Mouse (Mus musculus): Measurements from ENCODE around the gene Gm34653. TPM values are rescaled to one million over a fixed set of nuclear protein-coding genes. Genes with fewer than 3 reads are reported as not detected.
"Not testable (repeated sequence)": the region's sequence is repeated elsewhere in the genome, so short reads cannot be mapped to it uniquely, and the experiment has no call there.

Gene Gm34653
- polyA plus RNA-seq, 1 experiment from 2014 or later = not detected

DNA sequence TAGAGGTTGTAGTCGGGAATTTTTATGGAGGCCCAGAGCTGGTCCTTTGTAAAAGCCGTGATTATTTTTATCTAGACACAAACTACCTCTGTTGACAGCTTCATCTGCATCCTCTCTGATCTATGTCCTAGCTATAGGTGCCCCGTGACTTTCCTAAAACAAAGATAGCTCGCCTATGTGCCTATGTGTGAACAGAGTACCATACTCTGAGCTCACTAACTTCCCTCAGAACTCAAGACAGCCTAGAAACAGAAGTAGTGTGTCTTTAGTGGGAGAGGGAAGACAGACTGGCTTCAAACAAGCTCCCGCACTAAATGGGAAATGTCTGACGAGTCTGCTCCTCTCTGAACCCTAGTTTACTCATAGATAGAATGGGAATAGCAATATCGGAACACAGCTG is 32.4 kb upstream of the Gm34653 start:
- WGBS = 88% methylated on average over 7 of the region's 7 CpGs
- no peak overlapping the region for H3K27ac ChIP-seq (ENCODE audit: low read length)
- peaks cover 17% of the 10 kb centered on the region for H3K4me1 ChIP-seq (ENCODE audit: control insufficient read depth, insufficient read depth, low read length)
- H3K4me3 ChIP-seq (ENCODE audit: low read depth, low read length) = no peak overlapping the region
- no peak overlapping the region for H3K4me2 ChIP-seq (ENCODE audit: low read length)
- ATAC-seq = no peak
- 0 out of 2 replicates have a peak, but pooled peaks cover 2% of the 10 kb centered on the region for H3K36me3 ChIP-seq (ENCODE audit: control insufficient read depth, insufficient read depth, low read length)
- no peak overlapping the region for H3K9ac ChIP-seq (ENCODE audit: low read depth, low read length)
- H3K27me3 ChIP-seq (ENCODE audit: control insufficient read depth, insufficient read depth, low read depth, low read length) = no peaks in the 10 kb centered on the region
- no peaks in the 10 kb centered on the region for H3K9me3 ChIP-seq (replicated peaks; ENCODE audit: control insufficient read depth, low read length, poor library complexity, severe bottlenecking)

GRCm38 (mm10) chr2:34801516-34802482 is 31.0 kb upstream of the Gm34653 start:
- ATAC-seq = peak; percentile 97
- WGBS = 5% methylated on average over 39 of the region's 39 CpGs
- H3K27ac ChIP-seq (ENCODE audit: low read length) = peak overlapping the region; percentile 91

DNA sequence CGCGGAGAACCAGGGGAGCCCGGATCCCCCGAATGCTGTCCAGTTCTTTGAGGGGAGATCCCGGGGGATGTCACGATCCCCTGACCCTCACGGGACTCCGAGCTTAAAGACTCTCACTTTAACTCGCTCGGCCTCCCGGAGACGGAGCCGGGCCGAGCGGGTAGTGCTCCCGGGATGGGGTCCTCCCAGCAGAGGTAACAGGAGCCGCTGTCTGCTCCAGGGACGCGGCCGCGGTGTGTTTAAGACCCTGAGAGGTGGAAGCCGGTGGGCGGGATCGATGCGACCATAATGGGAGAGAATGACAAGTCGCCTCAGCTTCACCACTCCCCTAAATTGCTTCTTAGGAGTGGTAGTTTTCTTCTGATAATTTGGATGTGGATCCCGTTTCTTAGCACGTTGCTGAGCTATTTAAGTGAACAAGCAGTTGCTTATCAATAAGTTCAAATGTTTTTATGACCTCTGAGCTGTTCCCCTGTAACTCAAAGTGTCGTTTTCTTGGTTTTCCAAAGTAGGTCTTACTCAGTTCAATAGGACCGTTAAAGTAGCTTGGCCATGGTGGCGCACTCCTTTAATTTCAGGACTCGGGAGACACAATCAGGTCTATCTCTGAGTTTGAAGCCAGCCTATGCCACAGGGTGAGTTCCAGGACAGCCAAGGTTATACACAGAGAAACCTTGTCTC is 30.1 kb upstream of the Gm34653 start:
- H3K9me3 ChIP-seq (replicated peaks; ENCODE audit: control insufficient read depth, low read length, poor library complexity, severe bottlenecking); H3K27me3 ChIP-seq (ENCODE audit: control insufficient read depth, insufficient read depth, low read depth, low read length); H3K36me3 ChIP-seq (ENCODE audit: control insufficient read depth, insufficient read depth, low read length): not testable (repeated sequence)
- peaks cover 17% of the 10 kb centered on the region for H3K4me1 ChIP-seq (ENCODE audit: control insufficient read depth, insufficient read depth, low read length)
- peak overlapping the region; percentile 75 for H3K4me2 ChIP-seq (ENCODE audit: low read length)
- WGBS = under 1% methylated on average over 25 of the region's 32 CpGs
- peak overlapping the region; percentile 83 for H3K9ac ChIP-seq (ENCODE audit: low read depth, low read length)
- peak overlapping the region; percentile 91 for H3K27ac ChIP-seq (ENCODE audit: low read length)
- peak overlapping the region; percentile 61 for H3K4me3 ChIP-seq (ENCODE audit: low read depth, low read length)
- peak; percentile 61 for ATAC-seq

More at GRCm38 (mm10) chr2:34801516-34802482, 31.0 kb upstream of the Gm34653 start:
- Histone ChIP-seq H3K4me2 (ENCODE audit: low read length) (peak overlapping the region; percentile 43), H3K27me3 (ENCODE audit: control insufficient read depth, insufficient read depth, low read depth, low read length) (no peaks in the 10 kb centered on the region), H3K9ac (ENCODE audit: low read depth, low read length) (peak overlapping the region; percentile 83), H3K9me3 (replicated peaks; ENCODE audit: control insufficient read depth, low read length, poor library complexity, severe bottlenecking) (no peaks in the 10 kb centered on the region), H3K36me3 (ENCODE audit: control insufficient read depth, insufficient read depth, low read length) (no peaks in the 10 kb centered on the region), H3K4me1 (ENCODE audit: control insufficient read depth, insufficient read depth, low read length) (peaks cover 17% of the 10 kb centered on the region), H3K4me3 (ENCODE audit: low read depth, low read length) (peak overlapping the region; percentile 61)

DNA sequence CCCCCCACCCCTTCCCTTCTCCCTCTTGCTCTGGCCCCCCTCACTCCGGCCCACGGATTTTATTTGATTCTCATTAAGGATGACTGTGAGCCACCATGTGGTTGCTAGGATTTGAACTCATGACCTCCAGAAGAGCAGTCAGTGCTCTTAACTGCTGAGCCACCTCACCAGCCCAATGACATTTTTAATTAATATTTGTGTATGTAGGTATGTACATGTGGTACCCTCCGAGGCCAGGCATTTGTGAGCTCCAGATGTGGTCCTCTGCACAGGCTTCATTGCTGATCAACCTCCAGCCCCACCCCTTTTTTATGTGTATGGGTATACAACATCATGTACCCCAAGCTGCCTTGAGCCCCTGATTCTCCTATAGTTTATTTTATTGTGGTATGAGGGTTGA is 29.1 kb upstream of the Gm34653 start:
- Histone ChIP-seq H3K4me2 (ENCODE audit: low read length) (peak overlapping the region; percentile 34), H3K27ac (ENCODE audit: low read length) (no peak overlapping the region), H3K27me3 (ENCODE audit: control insufficient read depth, insufficient read depth, low read depth, low read length) (no peaks in the 10 kb centered on the region), H3K9ac (ENCODE audit: low read depth, low read length) (no peak overlapping the region), H3K4me3 (ENCODE audit: low read depth, low read length) (no peak overlapping the region), H3K4me1 (ENCODE audit: control insufficient read depth, insufficient read depth, low read length) (peaks cover 17% of the 10 kb centered on the region), H3K9me3 (replicated peaks; ENCODE audit: control insufficient read depth, low read length, poor library complexity, severe bottlenecking) (no peaks in the 10 kb centered on the region), H3K36me3 (ENCODE audit: control insufficient read depth, insufficient read depth, low read length) (0 out of 2 replicates have a peak, but pooled peaks cover 2% of the 10 kb centered on the region)
- no peak for ATAC-seq
- WGBS = 62% methylated on average over 3 of the region's 3 CpGs

- Histone ChIP-seq H3K27ac (ENCODE audit: low read length) (no peak overlapping the region), H3K4me3 (ENCODE audit: low read depth, low read length) (no peak overlapping the region), H3K27me3 (ENCODE audit: control insufficient read depth, insufficient read depth, low read depth, low read length) (no peaks in the 10 kb centered on the region), H3K9ac (ENCODE audit: low read depth, low read length) (no peak overlapping the region), H3K36me3 (ENCODE audit: control insufficient read depth, insufficient read depth, low read length) (0 out of 2 replicates have a peak, but pooled peaks cover 2% of the 10 kb centered on the region), H3K4me1 (ENCODE audit: control insufficient read depth, insufficient read depth, low read length) (peaks cover 14% of the 10 kb centered on the region), H3K9me3 (replicated peaks; ENCODE audit: control insufficient read depth, low read length, poor library complexity, severe bottlenecking) (no peaks in the 10 kb centered on the region), H3K4me2 (ENCODE audit: low read length) (no peak overlapping the region)
- WGBS = 92% methylated on average over 2 of the region's 2 CpGs
- no peak for ATAC-seq
Measured at GRCm38 (mm10) chr2:34804172-34804571, 28.6 kb upstream of the Gm34653 start.

- 76% methylated on average over 1 of the region's 1 CpGs for WGBS
- Histone ChIP-seq H3K4me1 (ENCODE audit: control insufficient read depth, insufficient read depth, low read length) (peaks cover 14% of the 10 kb centered on the region), H3K36me3 (ENCODE audit: control insufficient read depth, insufficient read depth, low read length) (0 out of 2 replicates have a peak, but pooled peaks cover 2% of the 10 kb centered on the region), H3K9ac (ENCODE audit: low read depth, low read length) (no peak overlapping the region), H3K27ac (ENCODE audit: low read length) (no peak overlapping the region), H3K9me3 (replicated peaks; ENCODE audit: control insufficient read depth, low read length, poor library complexity, severe bottlenecking) (no peaks in the 10 kb centered on the region), H3K4me3 (ENCODE audit: low read depth, low read length) (no peak overlapping the region), H3K27me3 (ENCODE audit: control insufficient read depth, insufficient read depth, low read depth, low read length) (no peaks in the 10 kb centered on the region), H3K4me2 (ENCODE audit: low read length) (no peak overlapping the region)
- no peak for ATAC-seq
Measured at GRCm38 (mm10) chr2:34804815-34805214, 28.0 kb upstream of the Gm34653 start.

DNA sequence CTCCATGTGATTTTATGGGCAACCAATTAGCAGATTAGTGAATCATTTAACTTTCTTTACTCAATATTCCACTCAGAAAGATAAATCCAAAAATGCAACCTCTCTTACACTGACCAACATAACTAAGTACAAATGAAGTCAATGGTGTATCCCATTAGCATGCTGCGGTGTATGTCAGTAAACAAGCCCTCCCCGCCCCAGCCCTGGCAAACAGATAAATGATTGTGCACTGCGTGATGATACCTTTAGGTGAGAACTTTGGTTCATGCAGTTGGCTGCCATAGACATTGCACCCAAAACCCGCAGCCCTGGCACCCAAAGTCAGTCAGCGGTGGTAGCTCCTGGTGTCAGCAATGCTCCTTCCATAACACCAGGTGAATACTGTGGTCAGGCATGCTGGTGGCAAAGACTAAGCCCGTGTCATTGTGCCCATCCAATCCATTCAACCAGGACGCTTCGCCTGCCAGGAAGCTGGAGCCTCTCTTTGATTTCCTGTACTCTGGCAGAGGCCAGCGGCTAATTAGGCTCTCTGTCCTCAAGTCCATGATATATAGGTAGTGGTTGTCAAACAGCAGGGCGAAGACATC is 27.4 kb upstream of the Gm34653 start:
- no peak overlapping the region for H3K9ac ChIP-seq (ENCODE audit: low read depth, low read length)
- no peaks in the 10 kb centered on the region for H3K9me3 ChIP-seq (replicated peaks; ENCODE audit: control insufficient read depth, low read length, poor library complexity, severe bottlenecking)
- ATAC-seq = no peak
- no peak overlapping the region for H3K4me2 ChIP-seq (ENCODE audit: low read length)
- H3K27ac ChIP-seq (ENCODE audit: low read length) = no peak overlapping the region
- WGBS = 96% methylated on average over 10 of the region's 10 CpGs
- H3K27me3 ChIP-seq (ENCODE audit: control insufficient read depth, insufficient read depth, low read depth, low read length) = no peaks in the 10 kb centered on the region
- no peak overlapping the region for H3K4me3 ChIP-seq (ENCODE audit: low read depth, low read length)
- 0 out of 2 replicates have a peak, but pooled peaks cover 2% of the 10 kb centered on the region for H3K36me3 ChIP-seq (ENCODE audit: control insufficient read depth, insufficient read depth, low read length)
- H3K4me1 ChIP-seq (ENCODE audit: control insufficient read depth, insufficient read depth, low read length) = peaks cover 12% of the 10 kb centered on the region

- H3K9me3 ChIP-seq (replicated peaks; ENCODE audit: control insufficient read depth, low read length, poor library complexity, severe bottlenecking) = no peaks in the 10 kb centered on the region
- H3K36me3 ChIP-seq (ENCODE audit: control insufficient read depth, insufficient read depth, low read length) = peaks cover 10% of the 10 kb centered on the region
- WGBS = 91% methylated on average over 2 of the region's 2 CpGs
- H3K27ac ChIP-seq (ENCODE audit: low read length) = no peak overlapping the region
- peaks cover 10% of the 10 kb centered on the region for H3K4me1 ChIP-seq (ENCODE audit: control insufficient read depth, insufficient read depth, low read length)
- H3K4me2 ChIP-seq (ENCODE audit: low read length) = no peak overlapping the region
- no peaks in the 10 kb centered on the region for H3K27me3 ChIP-seq (ENCODE audit: control insufficient read depth, insufficient read depth, low read depth, low read length)
- ATAC-seq = no peak
- no peak overlapping the region for H3K9ac ChIP-seq (ENCODE audit: low read depth, low read length)
- H3K4me3 ChIP-seq (ENCODE audit: low read depth, low read length) = no peak overlapping the region
Measured at GRCm38 (mm10) chr2:34808057-34808456, 24.8 kb upstream of the Gm34653 start.

Measured in midbrain, embryonic 16.5 days (tissue).